Mouse (Mus musculus) hindbrain, embryonic 13.5 days (tissue): Measurements from ENCODE around the gene Efr3b. TPM values are rescaled to one million over a fixed set of nuclear protein-coding genes. Genes with fewer than 3 reads are reported as not detected.

Source experiments
- ATAC-seq: fragments of 200-750 bp; cut with Nextera tagmentation; 2 replicates; pipeline ENCODE4 v1.8.0; 2017; ENCODE audit warnings: moderate TSS enrichment; ENCODE audit not compliant: low FRiP score
- H3K27ac ChIP-seq: fragments of 300-500 bp; sonication (generic); 2 replicates; pipeline ENCODE4 v1.5.1; 2015; ENCODE audit warnings: inconsistent platforms, mild to moderate bottlenecking, moderate library complexity
- H3K27me3 ChIP-seq: fragments of 300-500 bp; sonication (generic); 2 replicates; pipeline ENCODE4 v1.6.1; 2015; ENCODE audit warnings: mild to moderate bottlenecking, inconsistent platforms
- H3K36me3 ChIP-seq: fragments of 300-500 bp; sonication (generic); 2 replicates; pipeline ENCODE4 v1.6.1; 2015; ENCODE audit warnings: mild to moderate bottlenecking, inconsistent platforms
- H3K4me1 ChIP-seq: fragments of 300-500 bp; sonication (generic); replicated peaks from 2 replicates; pipeline ENCODE4 v1.6.1; 2015; ENCODE audit warnings: inconsistent platforms
- H3K4me2 ChIP-seq: fragments of 300-500 bp; sonication (generic); 2 replicates; pipeline ENCODE4 v1.6.1; 2015; ENCODE audit warnings: inconsistent platforms, mild to moderate bottlenecking, moderate library complexity
- H3K4me3 ChIP-seq: fragments of 300-500 bp; sonication (generic); 2 replicates; pipeline ENCODE4 v1.5.1; 2015; ENCODE audit warnings: mild to moderate bottlenecking, inconsistent platforms
- H3K9ac ChIP-seq: fragments of 300-500 bp; sonication (generic); 2 replicates; pipeline ENCODE4 v1.6.1; 2015; ENCODE audit warnings: mild to moderate bottlenecking, inconsistent platforms
- H3K9me3 ChIP-seq: fragments of 300-500 bp; sonication (generic); 2 replicates; pipeline ENCODE4 v1.6.1; 2016; ENCODE audit warnings: inconsistent platforms
- WGBS: fragments of 180-500 bp; shearing (Covaris S2); methylation state at CpG from one replicate; pipeline ENCODE4 v1.1.7; 2015; 5-methylcytosine and 5-hydroxymethylcytosine counted together
- polyA plus RNA-seq: library from polyadenylated mRNA; unstranded; fragments of >200 nt; fragmentation: Nextera tagmentation; extraction: Ambion mirVana; gene quantifications from 2 replicates; pipeline ENCODE4 v1.2.1, GENCODE M21; 2015

The Efr3b gene
- polyA plus RNA-seq, 1 experiment from 2014 or later: 36.2 TPM

DNA sequence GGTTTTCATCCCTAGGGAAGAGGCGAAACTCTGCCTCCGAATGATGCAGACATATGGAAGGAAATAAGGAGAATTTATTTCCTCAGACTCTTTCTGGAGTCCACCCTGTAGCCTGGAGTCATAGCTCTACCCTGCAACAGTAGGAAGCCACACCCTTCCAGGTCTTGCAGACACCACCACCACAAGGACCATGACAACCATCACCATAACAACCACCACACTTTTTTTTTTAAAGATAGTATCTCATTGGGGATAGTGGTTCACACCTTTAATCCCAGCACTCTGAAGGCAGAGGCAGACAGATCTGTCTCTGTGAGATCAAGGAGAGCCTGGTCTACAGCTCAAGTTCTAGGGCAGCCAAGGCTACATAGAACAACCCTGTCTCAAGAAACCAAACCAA is 26.8 kb upstream of the Efr3b start:
- no peak overlapping the region for H3K4me2 ChIP-seq
- H3K4me1 ChIP-seq: no peaks in the 10 kb centered on the region
- no peak overlapping the region for H3K4me3 ChIP-seq
- H3K9me3 ChIP-seq: no peaks in the 10 kb centered on the region
- no peaks in the 10 kb centered on the region for H3K36me3 ChIP-seq
- 93% methylated on average over 2 of the region's 2 CpGs for WGBS
- H3K27ac ChIP-seq: no peak overlapping the region
- H3K27me3 ChIP-seq: no peaks in the 10 kb centered on the region
- no peak overlapping the region for H3K9ac ChIP-seq
- no peak for ATAC-seq

- Histone ChIP-seq H3K27ac (no peak overlapping the region), H3K27me3 (no peaks in the 10 kb centered on the region), H3K4me1 (no peaks in the 10 kb centered on the region), H3K9me3 (no peaks in the 10 kb centered on the region), H3K36me3 (no peaks in the 10 kb centered on the region), H3K4me2 (no peak overlapping the region), H3K4me3 (no peak overlapping the region), H3K9ac (no peak overlapping the region)
- ATAC-seq: no peak
- WGBS: 90% methylated on average over 4 of the region's 4 CpGs
Measured at GRCm38 (mm10) chr12:4059683-4060082, 21.0 kb upstream of the Efr3b start.

DNA sequence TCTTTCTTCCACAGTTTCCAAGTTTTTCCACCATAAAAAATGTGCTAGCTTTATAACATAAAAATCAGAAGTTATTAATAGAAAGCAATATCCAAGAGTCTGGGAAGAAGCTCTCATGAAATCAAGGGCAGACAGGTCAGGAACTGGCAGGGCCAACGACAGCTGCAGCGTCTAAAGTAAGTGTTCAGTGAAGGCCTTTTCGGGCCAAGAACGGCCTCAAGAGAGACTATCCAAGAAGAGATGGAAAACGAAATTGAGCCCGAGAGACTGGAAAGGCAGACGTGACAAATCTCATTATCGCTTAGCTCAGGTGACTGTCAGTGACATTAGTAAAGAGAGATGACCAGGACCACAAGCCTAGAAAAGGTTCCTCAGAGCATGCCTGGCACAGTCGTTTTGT is 19.6 kb upstream of the Efr3b start:
- 75% methylated on average over 9 of the region's 9 CpGs for WGBS
- no peak overlapping the region for H3K9ac ChIP-seq
- no peaks in the 10 kb centered on the region for H3K27me3 ChIP-seq
- no peak overlapping the region for H3K4me3 ChIP-seq
- no peak overlapping the region for H3K4me2 ChIP-seq
- ATAC-seq: no peak
- H3K9me3 ChIP-seq: no peaks in the 10 kb centered on the region
- H3K27ac ChIP-seq: no peak overlapping the region
- H3K36me3 ChIP-seq: no peaks in the 10 kb centered on the region
- no peaks in the 10 kb centered on the region for H3K4me1 ChIP-seq

GRCm38 (mm10) chr12:4054845-4055244 is 16.1 kb upstream of the Efr3b start:
- WGBS: 33% methylated on average over 4 of the region's 4 CpGs
- ATAC-seq: no peak

GRCm38 (mm10) chr12:4053643-4054042 is 14.9 kb upstream of the Efr3b start:
- no peak for ATAC-seq
- no peaks in the 10 kb centered on the region for H3K27me3 ChIP-seq
- no peak overlapping the region for H3K9ac ChIP-seq
- H3K27ac ChIP-seq: no peak overlapping the region
- H3K4me3 ChIP-seq: no peak overlapping the region
- H3K36me3 ChIP-seq: no peaks in the 10 kb centered on the region
- WGBS: 87% methylated on average over 3 of the region's 3 CpGs
- no peaks in the 10 kb centered on the region for H3K4me1 ChIP-seq
- H3K4me2 ChIP-seq: no peak overlapping the region
- no peaks in the 10 kb centered on the region for H3K9me3 ChIP-seq

More at GRCm38 (mm10) chr12:4054845-4055244, 16.1 kb upstream of the Efr3b start:
- Histone ChIP-seq H3K4me3 (no peak overlapping the region), H3K9ac (no peak overlapping the region), H3K27me3 (no peaks in the 10 kb centered on the region), H3K4me2 (no peak overlapping the region), H3K4me1 (no peaks in the 10 kb centered on the region), H3K9me3 (no peaks in the 10 kb centered on the region), H3K36me3 (no peaks in the 10 kb centered on the region), H3K27ac (no peak overlapping the region)

- H3K9ac ChIP-seq: no peak overlapping the region
- H3K4me1 ChIP-seq: no peaks in the 10 kb centered on the region
- H3K9me3 ChIP-seq: no peaks in the 10 kb centered on the region
- no peak overlapping the region for H3K27ac ChIP-seq
- no peaks in the 10 kb centered on the region for H3K36me3 ChIP-seq
- no peak overlapping the region for H3K4me2 ChIP-seq
- H3K4me3 ChIP-seq: no peak overlapping the region
- no peak for ATAC-seq
- no peaks in the 10 kb centered on the region for H3K27me3 ChIP-seq
- 66% methylated on average over 9 of the region's 9 CpGs for WGBS
Measured at GRCm38 (mm10) chr12:4050861-4051425, 12.2 kb upstream of the Efr3b start.

- Histone ChIP-seq H3K9me3 (no peaks in the 10 kb centered on the region), H3K4me1 (no peaks in the 10 kb centered on the region), H3K36me3 (no peaks in the 10 kb centered on the region), H3K9ac (no peak overlapping the region), H3K4me2 (no peak overlapping the region), H3K27me3 (no peaks in the 10 kb centered on the region), H3K4me3 (no peak overlapping the region), H3K27ac (no peak overlapping the region)
- ATAC-seq: no peak
- WGBS: 21% methylated on average over 6 of the region's 6 CpGs
Measured at GRCm38 (mm10) chr12:4048031-4048430, 9.3 kb upstream of the Efr3b start.

- H3K36me3 ChIP-seq: no peaks in the 10 kb centered on the region
- H3K4me1 ChIP-seq: no peaks in the 10 kb centered on the region
- H3K9ac ChIP-seq: no peak overlapping the region
- no peak overlapping the region for H3K4me2 ChIP-seq
- H3K27me3 ChIP-seq: 0 out of 2 replicates have a peak, but pooled peaks cover 4% of the 10 kb centered on the region
- H3K4me3 ChIP-seq: no peak overlapping the region
- ATAC-seq: no peak
- no peak overlapping the region for H3K27ac ChIP-seq
- no peaks in the 10 kb centered on the region for H3K9me3 ChIP-seq
- WGBS: 78% methylated on average over 1 of the region's 1 CpGs
Measured at GRCm38 (mm10) chr12:4045992-4046391, 7.3 kb upstream of the Efr3b start.

DNA sequence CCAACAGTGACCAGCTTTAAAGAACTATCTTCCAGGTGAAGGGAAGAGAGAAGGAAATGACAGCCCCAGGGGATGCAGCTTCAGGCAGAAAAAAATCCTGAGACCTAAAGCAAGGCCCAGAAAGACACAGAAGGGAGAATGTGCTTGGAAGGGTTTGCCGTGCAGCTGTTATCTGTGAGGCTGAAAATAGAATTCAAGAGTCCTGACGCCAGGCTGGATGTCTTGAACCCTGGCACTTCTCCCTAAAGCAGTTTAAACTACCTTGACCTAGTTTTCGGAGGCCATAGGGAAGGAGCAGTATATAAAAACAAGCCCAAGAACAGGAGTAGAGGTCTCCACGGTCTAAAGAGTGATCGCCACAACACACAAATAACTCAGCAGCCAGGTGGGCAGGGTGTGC is 3.7 kb upstream of the Efr3b start:
- ATAC-seq: no peak
- no peak overlapping the region for H3K27ac ChIP-seq
- H3K36me3 ChIP-seq: no peaks in the 10 kb centered on the region
- H3K4me2 ChIP-seq: no peak overlapping the region
- no peak overlapping the region for H3K4me3 ChIP-seq
- no peak overlapping the region for H3K9ac ChIP-seq
- H3K4me1 ChIP-seq: peaks cover 10% of the 10 kb centered on the region
- H3K9me3 ChIP-seq: no peaks in the 10 kb centered on the region
- 0 out of 2 replicates have a peak, but pooled peaks cover 11% of the 10 kb centered on the region for H3K27me3 ChIP-seq
- 85% methylated on average over 5 of the region's 5 CpGs for WGBS

- 2% methylated on average over 13 of the region's 13 CpGs for WGBS
Measured at GRCm38 (mm10) chr12:4039046-4039445, 331 bp upstream of the Efr3b start.

GRCm38 (mm10) chr12:4037511-4037910 is 1.2 kb downstream of the Efr3b start:
- 18% methylated on average over 5 of the region's 5 CpGs for WGBS

More at GRCm38 (mm10) chr12:4039046-4039445, 331 bp upstream of the Efr3b start:
- no peak for ATAC-seq
- Histone ChIP-seq H3K9ac (peak overlapping the region; percentile 90), H3K27ac (peak overlapping the region; percentile 89), H3K9me3 (no peaks in the 10 kb centered on the region), H3K4me3 (peak overlapping the region; percentile 84), H3K36me3 (no peaks in the 10 kb centered on the region), H3K27me3 (0 out of 2 replicates have a peak, but pooled peaks cover 11% of the 10 kb centered on the region), H3K4me2 (peak overlapping the region; percentile 71), H3K4me1 (peaks cover 28% of the 10 kb centered on the region)

DNA sequence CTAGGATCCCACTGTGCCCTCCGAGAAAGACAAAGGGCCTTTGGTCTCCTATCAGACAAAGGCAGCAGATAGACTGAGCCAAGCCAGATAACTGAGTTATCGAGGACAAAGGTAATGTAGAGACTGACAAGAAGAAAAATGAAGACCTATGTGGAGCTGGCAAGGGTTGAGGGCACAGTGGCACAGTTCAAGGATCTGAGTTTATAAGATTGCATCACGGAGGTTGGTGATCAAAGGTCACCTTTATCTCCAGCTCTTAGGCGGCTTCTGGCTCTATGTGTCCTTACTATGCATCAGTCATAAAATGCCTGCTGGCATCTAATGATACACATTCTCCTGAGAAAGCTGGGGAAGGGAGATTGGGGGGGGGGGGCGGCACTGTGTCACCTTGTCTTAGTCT is 2.6 kb downstream of the Efr3b start:
- Histone ChIP-seq H3K9me3 (no peaks in the 10 kb centered on the region), H3K4me2 (peak overlapping the region; percentile 71), H3K4me1 (peaks cover 28% of the 10 kb centered on the region), H3K9ac (no peak overlapping the region), H3K4me3 (no peak overlapping the region), H3K36me3 (peaks cover 3% of the 10 kb centered on the region; the same call in 1 of the 2 replicates), H3K27ac (no peak overlapping the region), H3K27me3 (0 out of 2 replicates have a peak, but pooled peaks cover 8% of the 10 kb centered on the region)
- WGBS: 91% methylated on average over 5 of the region's 5 CpGs
- ATAC-seq: no peak

More at GRCm38 (mm10) chr12:4037511-4037910, 1.2 kb downstream of the Efr3b start:
- Histone ChIP-seq H3K27ac (peak overlapping the region; percentile 89), H3K27me3 (0 out of 2 replicates have a peak, but pooled peaks cover 11% of the 10 kb centered on the region), H3K36me3 (peaks cover 3% of the 10 kb centered on the region; the same call in 1 of the 2 replicates), H3K4me3 (peak overlapping the region; percentile 84), H3K9me3 (no peaks in the 10 kb centered on the region), H3K9ac (peak overlapping the region; percentile 90), H3K4me2 (peak overlapping the region; percentile 71), H3K4me1 (peaks cover 28% of the 10 kb centered on the region)
- ATAC-seq: no peak

DNA sequence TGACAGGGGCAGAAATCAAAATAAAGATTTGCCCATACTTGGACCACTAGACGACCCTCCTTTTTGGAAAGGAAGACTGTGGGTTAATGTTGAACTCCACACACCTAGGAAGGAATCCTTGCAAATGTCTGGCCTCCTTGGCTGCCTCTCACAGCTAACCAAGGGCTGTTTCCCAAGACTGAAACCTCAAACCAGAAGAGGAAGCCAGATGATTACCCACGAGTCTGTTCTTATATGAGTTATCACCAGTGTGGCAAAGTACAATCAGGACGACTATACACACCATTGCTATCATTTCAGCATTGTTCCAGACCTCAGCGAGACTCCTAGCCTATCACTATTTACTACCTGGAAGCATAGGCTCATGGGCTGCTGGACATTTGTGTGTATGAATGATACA is 9.7 kb downstream of the Efr3b start:
- Histone ChIP-seq H3K27me3 (no peaks in the 10 kb centered on the region), H3K9ac (no peak overlapping the region), H3K4me2 (no peak overlapping the region), H3K36me3 (peaks cover 3% of the 10 kb centered on the region; the same call in 1 of the 2 replicates), H3K4me3 (no peak overlapping the region), H3K4me1 (peaks cover 11% of the 10 kb centered on the region), H3K9me3 (no peaks in the 10 kb centered on the region), H3K27ac (no peak overlapping the region)
- 90% methylated on average over 4 of the region's 4 CpGs for WGBS
- no peak for ATAC-seq
